Mouse (Mus musculus) ZHBTc4 (cell line): ENCODE data around the gene Ccdc9b.

Experiments
- DNase-seq: peaks from one replicate; pipeline ENCODE4 v3.0.0-alpha.2; 2011; ENCODE audit warnings: low read depth, low spot score

Gene Ccdc9b

DNA sequence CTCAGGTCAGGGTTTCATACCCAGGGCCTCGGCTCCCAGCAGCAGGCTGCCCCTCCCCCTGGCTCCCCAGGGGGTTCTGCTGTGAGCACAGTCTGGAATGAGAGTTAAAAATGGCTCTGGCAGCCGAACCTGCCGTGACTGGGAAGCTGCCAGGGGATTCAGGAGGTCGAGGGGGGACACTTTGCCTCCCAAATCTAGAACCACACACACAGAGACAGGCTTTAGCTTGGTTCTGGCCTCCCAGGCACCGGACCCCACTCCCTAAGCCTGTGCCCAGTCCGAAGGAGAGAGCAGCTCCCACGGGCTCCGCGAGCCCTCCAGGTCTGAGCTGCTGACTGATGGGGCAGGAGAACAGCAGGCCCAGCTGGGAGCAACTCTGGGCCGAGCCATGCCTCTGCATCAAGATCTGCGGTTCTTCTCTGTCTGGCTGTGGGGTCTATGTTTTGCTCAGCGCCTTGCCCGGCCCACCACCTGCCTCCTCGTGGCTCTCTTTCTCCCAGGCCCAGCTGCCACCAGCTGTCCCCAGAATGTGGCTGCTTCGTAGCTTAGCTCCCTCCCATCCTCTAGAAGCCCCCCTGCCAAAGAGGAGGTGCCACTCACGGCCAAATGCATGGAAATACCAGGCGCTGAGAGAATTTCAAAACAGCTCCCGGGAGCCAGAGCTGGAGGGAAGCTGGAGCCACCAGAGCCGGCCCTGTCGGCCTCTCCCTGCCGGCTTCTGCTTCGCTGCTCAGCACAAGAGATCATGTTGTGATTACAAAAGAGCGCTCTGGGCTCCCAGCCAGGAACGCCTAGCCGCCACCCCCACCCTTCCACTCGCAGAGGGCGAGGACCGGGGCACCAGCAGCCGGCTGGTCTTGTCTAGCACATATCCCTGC is at the start of gene Ccdc9b:
Ccdc9b (minus strand) TSS at position 756 of the 878 bp plus-strand sequence.
- peak; percentile 75 for DNase-seq

DNA sequence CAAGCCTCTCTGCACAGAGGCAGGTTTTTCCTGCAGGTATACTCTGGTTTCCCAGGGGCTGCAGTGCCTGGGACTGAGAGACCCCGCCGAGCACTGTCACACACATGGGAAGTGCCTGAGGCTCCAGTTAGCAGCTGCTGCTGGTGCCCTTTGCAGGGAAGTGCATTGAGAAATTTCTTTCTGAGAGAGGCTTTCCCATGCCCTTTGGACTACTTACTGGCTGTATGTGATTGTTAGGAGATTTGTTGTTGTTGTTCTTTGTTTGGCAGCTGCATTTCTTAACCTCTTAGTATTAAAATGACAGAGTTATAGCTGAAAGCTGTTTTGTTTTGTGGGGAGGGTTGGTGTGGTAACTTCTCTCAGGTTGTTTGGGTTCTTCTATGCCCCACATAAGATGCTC is 48.4 kb upstream of the Ccdc9b start:
- DNase-seq = no peak

DNA sequence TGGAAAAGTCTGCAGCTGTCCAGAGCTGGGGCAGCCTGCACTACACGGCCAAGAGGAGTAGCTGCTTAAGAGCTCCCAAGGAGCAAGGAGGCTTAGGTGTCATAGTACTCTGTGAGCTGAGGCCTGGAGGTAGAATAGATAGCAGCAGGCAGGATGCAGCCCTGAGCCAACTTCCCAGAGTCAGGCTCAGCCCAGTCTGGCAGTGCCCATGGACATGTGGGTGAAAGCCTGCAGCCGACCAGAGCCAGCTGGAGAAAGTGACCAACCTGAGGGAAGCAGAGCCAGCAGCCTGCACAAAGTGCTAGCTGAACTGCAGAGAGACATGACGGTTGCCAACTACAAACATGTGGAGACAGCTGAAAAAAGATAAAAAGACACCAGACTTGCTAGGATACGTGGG is 44.4 kb upstream of the Ccdc9b start:
- DNase-seq = no peak

DNA sequence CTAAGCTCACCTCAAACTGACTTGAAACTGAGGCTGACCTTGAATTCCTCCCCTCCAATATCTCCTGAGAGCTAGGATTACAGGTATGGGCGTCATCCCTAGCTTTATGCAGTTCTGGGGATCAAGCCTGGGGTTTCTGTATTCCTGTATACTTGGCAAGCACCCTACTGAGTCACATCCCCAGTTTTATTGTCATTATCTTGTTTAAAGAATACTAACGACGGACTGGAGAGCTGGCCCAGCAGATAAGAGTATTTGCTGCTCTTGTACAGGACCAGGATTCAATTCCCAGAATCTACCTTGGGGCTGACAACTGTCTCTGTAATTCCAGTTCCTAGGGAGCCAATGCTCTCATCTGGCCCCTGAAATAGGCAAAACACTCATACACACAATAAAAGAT is 43.3 kb upstream of the Ccdc9b start:
- DNase-seq = no peak

DNA sequence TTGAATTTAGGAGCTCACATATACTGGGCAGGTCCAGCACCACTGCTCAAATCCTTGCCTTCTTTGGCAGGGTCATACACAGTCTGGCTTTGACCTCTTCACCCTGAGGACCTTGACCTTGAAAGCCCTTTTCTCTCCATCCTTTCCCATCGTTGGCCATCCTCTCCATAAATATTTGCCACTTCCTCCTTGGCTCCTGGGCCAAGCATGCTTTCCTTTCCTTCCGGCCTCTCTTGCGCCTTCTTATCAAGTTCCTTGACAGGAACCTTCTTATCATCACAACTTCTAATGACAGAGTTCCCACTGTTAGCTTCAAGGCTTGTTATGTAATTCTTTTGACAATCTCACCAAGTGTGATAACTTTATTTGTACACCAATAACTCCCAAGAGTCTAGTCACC is 42.7 kb upstream of the Ccdc9b start:
- no peak for DNase-seq

DNA sequence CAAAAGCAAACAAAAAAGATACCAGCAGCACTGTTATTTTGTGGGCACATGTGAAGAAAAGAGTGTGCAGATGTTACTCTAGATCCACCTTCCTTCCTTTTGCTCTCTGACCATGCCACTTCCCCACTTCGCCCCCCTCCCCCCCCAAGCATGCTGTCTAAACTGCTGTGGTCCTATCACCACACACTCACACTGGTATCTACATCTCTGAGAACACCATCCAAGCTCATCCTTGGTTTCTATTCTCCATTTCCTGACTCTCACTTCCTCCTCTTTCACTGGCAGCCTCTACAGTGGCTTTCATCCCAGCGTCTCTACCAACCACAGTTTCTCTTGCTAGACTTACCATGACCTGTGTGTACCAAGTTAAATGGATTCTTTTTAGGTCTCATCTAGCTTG is 42.0 kb upstream of the Ccdc9b start:
- no peak for DNase-seq

DNA sequence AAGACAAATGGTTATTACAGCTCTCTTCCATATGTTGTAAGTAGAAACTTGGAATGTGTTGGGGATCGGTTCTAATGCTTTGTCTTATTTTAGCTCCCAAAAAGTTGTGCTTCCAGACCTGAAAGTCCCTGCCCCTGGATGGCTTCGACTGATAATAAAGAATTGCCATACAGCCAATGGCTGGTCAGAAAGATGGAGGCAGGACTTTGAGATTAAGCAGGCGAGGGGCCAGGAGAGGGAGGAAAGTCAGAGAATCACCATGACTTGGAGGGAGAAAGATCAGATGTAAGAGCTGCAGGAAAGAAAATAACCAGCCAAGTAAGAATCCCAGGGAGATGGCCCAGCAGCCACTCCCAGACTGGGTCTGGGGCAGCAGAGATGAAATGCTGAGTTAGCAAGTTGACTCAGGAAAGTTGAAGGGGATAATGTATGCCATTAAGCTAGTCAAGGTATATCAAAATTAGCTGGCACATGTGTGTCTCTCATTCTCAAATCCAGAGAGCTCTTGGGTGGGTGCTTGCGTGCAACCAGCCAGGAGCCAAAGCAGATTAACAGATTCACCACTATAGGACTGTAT is 40.2 kb upstream of the Ccdc9b start:
- no peak for DNase-seq

DNA sequence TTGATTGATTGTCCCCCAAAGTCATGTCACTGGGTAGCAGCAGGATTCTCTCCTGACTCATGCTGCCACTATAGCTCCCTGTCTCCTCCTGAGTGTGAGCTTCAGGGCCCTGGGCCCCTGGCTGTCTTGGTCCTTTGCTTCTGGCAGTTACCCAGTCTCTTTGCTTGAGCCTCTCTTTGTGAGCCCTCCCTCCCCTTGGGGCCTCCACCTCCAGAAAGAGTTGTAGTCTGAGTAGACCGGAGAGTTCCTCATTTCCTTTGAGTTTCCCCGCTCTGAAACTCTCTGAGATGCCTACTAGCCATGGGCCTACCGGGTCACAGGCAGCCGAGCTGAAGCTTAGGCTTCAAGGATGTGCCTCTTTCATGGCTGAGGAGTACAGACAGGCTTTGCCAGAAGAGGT is 31.2 kb upstream of the Ccdc9b start:
- no peak for DNase-seq

DNA sequence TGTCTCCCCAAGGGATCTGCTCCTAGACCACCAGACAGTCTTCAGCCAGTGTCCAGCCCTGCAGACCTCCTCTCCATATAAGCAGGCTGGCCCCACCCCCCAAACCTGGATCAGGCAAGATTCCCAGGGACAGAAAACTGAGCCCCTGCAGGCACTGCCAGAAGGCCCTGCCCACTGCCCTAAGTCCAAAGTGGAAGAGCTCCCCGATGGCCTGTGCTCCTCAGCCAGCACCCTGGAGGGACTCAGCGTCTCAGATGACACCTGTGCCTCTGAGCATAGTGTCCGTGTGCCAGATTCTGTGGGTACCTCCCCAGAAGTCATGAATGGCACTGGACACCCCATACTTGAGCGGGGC is 29.8 kb upstream of the Ccdc9b start:
- no peak for DNase-seq

DNA sequence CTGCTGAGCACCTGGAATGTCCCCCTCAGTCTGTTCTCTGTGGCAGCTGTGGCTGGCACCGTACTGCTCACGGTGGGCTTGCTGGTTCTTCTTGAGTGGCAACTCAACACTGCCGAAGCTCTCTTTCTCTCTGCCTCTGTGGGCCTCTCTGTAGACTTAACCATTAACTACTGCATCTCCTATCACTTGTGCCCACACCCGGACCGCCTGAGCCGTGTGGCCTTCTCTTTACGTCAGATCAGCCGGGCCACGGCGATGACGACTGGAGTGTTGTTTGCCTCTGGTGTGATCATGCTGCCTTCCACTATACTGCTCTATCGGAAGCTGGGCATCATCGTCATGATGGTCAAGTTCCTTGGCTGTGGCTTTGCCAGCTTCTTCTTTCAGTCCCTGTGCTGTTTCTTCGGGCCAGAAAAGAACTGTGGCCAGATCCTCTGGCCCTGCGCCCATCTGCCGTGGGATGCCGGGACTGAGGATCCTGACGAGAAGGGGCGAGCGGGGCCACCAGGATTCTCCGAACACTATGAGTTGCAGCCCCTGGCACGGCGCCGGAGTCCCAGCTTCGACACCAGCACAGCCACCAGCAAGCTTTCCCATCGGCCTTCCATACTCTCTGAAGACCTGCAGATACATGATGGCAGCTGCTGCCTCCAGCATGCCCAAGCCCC is 29.3 kb upstream of the Ccdc9b start:
- no peak for DNase-seq

DNA sequence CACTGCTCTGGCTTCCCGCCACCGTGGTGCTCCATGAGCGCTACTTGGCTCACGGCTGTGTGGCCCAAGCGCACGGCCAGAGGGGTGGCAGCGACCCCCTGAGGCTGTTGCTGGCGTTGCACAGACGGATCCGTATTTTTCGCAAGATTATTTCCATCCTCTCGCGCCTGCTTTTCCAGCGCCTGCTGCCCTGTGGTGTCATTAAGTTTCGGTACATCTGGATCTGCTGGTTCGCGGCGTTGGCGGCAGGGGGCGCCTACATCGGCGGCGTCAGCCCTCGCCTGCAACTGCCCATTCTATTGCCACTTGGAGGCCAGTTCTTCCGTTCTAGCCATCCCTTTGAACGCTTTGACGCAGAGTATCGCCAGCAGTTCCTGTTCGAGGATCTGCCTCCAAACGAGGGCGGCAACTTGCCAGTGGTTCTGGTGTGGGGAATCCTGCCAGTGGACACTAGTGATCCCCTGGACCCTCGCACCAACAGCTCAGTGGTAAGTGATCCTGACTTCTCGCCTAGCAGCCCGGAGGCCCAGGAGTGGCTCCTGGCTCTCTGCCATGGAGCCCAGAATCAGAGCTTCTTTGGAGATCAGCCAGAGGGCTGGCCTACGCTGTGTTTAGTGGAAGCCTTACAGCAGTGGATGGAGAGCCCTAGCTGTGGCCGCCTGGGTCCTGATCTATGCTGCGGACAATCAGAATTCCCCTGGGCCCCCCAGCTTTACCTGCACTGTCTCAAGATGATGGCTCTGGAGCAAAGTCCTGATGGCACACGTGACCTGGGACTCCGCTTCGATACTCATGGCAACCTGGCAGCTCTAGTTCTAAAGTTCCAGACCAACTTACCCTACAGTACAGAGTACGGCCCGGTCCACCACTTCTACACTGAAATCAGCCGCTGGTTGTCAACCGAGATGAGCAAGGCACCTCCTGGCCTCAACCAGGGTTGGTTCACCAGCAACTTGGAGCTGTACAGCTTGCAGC is 28.4 kb upstream of the Ccdc9b start:
- DNase-seq = peak; percentile 94

DNA sequence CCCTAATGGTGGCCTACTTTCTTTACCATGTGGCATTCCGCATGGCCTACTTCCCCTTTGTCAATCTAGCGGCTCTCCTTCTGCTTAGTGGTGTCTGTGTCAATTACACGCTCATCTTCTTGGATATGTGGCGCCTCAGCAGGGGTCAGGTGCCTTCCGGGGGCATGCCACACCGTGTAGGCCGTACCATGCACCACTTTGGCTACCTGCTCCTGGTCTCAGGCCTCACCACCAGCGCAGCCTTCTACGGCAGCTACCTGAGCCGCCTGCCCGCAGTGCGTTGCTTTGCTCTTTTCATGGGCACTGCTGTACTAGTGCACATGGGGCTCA is 27.7 kb upstream of the Ccdc9b start:
- no peak for DNase-seq

DNA sequence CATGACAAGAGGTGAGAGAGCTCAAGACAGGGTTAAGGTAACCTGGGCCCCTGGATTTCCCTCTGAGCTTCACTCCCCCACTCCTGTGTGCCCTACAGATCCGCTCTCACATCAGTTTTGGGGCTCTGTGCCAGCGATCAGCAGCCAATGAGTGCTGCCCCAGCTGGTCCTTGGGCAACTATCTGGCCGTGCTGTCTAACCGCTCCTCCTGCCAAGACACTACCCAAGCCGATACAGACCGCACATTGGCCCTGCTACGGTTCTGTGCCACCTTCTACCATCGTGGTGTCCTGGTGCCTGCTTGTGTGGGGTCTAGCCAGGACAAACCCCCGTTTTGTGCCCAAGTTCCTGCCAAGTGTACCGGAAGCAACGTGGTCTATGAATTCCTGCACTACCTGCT is 27.0 kb upstream of the Ccdc9b start:
- DNase-seq = no peak

DNA sequence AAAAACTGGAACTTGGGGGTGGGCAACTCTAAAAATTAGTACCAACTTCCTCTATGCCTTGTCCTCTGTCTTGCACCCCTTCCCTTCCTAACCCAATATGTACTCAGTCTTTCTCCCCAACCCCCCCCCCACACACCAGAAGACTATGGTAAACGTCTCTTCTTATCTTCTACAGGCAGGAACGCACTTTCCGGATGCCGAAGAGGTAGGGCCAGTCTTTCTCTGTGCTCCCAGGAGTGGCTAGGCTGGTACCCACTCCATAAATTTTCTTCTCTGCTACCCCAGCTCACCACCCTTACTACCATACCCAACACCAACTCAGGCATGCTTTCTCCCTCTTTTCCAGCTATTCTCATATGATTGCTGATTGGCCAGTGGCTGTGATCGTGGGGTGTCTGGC is 24.1 kb upstream of the Ccdc9b start:
- no peak for DNase-seq

DNA sequence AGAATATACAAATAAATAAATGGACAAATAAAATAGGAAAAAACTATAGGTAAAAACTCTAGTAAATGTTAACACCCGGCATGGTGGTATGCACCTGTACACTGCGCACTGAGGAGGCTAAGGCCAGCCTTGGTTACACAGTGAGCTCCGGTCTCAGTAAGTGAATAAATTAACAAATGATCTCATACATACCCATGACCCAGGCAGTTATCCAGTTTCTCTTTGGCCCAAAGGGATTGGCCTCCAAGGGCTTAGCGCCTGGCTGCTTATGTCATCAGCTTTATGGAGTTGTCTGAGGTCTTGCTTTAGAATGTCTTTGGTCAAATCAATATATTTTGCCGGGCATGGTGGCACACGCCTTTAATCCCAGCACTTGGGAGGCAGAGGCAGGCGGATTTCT is 21.2 kb upstream of the Ccdc9b start:
- no peak for DNase-seq

DNA sequence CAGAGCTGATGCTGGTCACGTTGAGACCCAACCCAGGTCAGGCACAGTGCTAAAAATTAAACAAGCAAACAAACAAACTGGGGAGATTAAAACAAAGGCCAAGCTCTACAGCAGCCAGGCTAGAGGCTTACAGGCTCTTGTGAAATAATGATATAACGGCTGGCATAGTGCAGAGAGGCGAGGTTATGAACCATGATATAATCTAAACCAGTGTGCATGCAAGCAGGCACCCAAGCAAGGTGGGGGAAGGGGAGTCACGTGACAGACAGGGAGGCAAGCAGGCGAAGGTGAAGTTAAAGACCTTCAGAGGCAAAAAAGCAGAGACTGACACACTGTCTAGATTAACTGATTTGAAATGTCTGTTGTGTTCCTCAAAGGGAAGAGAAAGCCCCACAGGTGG is 20.6 kb upstream of the Ccdc9b start:
- DNase-seq = no peak

DNA sequence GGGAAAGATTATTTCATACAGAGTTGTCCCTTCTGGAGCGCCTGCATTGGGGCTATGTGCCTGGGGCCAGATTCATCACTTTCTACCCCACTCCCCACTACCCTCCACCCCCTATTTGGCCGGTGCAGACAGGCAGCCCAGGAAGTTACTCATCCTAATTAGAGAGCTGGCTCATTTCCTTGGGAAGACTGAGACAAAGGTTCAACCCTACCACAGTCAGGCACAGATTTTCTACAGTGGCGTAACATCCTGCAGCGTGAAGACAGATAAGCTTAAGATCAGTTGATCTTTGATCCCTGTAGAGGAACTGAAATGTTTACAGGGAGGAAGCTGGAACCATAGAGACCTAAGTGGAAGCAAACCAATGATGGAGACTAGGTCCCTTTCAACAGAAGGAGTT is 19.8 kb upstream of the Ccdc9b start:
- DNase-seq = no peak

DNA sequence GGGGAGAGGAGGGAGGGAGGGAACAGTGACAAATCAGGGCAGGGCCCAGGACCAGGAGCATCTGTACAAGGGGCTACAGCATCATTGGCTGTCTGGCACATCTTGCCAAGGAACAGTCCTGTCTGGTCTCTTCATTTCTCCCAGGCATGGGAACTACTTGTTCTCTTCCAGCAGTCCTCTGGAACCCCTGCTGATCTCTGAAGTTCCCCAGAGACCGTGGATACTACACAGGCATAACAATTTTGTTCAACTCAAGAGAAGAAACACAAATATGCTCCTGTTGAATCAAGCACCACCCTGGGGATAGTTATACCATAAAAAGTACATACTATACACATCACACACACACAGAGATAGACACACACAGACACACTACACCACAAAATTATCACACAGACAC is 18.7 kb upstream of the Ccdc9b start:
- no peak for DNase-seq

DNA sequence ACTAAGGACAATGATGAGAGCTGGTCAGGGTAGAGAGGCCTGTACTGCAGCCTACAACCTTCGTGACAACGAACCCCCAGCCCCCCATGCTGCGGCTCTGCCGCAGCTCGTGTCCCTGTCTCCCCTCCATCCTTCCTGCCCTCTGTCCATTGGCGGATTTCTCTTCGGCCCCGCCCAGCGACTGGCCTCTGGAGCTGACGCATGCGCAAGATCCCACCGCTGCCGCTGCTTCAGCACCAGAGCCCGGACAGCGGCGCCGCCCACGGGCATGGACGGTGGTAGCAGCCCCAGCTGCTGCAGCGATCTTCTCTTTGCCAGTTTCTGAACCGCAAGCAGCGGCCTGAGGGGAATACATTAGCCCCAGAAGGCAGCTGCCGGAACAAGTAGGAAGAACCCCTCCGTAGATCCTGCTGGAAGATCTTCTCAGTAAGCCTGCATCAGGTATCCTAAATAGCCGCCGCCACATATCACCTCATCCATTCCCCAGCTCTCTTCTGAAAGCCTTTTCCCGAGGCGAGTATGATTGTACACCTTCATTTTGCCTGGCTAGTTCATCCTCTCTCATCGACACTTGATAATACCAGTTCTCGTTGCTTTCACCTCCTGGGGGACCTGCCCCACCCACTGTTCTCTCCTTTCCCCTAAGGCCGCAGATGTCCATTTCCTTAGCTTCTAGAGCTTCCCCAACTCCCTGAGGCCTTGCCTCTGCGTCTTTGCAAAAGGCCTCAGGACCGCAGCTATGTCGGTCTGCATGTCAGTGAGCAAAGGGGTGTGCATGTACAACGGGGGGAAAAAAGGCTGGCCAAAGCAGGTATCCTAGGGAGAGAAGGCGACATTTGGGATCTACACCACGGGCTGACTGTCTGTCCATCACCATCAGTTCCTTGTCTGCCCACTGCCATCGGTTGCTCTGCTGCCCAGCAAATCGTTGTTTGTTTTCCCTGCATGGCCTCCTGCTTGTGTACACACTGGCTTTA is 17.3 kb upstream of the Ccdc9b start, which contains the start of gene Disp2:
Disp2 (plus strand) TSS at position 216 of the 977 bp plus-strand sequence.
- peak; percentile 91 for DNase-seq

DNA sequence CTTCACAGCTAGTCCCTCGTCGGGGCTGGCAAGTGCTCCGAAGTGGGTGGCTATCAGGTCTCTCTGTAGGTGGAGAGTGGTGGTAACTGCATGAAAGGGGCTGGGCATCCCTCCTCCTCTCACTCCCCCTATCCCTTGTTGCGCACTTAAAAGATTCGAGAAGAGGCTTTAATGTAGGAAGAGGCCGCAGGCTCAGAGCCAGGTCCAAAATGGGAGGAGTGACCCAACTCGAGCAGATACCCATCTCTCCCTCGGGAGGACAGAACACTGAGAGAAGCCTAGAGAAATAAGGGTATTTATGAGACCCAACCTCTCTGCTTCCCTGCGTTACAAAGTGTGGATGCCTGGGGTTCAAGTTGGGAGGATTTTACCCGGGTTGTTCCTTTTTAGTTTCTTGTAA is 16.6 kb upstream of the Ccdc9b start:
- no peak for DNase-seq

DNA sequence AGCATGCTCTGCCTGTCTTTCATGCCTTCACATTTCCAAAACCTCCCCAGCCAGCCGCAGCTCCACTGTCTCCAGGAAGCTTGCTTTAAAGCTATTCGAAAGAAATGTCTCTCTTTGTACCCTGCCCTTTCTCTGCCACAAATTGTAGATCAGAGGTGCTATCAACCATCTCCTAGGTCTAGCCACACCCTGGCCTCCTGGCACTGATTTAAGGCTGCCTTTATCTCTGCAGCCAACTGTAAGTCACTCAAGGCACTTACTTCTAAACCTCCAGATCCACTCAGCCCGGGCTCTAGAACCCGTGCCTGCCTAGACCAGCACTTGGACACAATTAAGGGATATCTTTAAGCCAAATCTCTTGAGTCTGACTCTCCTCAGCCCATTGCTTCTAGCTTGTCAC is 16.0 kb upstream of the Ccdc9b start:
- DNase-seq = no peak
